Mouse (Mus musculus) WW6 (cell line): ENCODE measurements around the gene Zranb1.

Experiments used
- DNase-seq: peaks from one replicate; pipeline ENCODE4 v3.0.0-alpha.2; 2013; ENCODE audit warnings: low read depth, low spot score

The Zranb1 gene

GRCm38 (mm10) chr7:132927201-132927600 is 3.7 kb upstream of the Zranb1 start:
- DNase-seq = no peak

DNA sequence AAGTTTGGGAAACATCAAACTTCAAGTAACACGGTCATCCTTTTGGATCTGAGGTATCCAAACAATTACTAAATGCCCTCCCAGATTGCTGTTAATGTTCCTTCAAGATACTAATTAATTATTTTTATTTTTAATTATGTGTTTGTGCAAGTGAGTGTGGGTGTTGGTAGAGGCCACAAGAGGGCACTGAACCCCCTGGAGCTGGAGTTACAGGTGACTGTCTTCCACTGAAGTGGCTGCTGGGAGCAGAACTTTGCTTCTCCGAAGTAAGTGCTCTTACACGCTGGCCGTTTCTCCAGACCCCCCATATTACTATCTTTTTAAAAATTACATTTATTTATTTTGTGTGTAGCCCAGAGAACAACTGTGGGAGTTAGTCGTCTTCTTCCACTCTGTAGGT is 887 bp upstream of the Zranb1 start:
- no peak for DNase-seq

DNA sequence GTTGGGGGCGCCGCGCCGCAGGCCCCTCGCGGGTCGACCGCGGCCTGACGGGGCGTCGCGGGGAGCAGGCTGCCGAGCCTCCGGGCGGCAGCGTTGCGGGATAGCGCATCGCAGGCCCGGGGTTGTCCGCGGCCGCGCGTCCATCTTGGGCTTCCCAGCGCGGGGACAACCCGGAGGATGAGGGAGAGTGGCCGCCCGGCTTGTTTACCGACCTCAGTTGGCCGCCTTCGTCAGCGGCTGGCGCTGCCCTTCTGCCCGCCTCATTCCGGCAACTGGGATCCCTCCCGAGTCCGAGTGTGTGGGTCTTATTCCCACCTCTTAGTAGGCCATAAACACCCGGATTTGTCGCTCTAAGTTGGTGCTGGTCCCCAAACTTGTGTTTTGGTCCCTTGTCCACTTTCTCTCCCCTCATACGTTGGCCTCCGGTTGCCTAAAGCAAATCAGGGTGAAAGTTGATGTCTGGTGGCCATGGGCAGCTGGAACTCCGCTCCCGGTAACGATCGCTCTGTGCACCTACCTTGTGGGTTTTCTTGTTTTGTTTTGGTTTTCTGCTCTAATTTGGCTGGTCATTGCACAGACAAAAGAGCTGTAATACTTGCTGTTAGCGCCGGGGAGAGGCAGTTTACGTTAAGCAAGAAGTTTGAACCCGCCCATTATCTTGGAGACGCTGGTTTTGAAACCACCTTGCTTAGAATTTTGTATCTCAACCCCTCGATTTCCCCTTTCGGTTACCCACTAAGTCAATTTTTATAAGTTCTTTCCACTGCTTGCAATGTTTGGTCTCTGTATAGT is 814 bp downstream of the Zranb1 start:
- no peak for DNase-seq

GRCm38 (mm10) chr7:132933331-132933730 is 2.4 kb downstream of the Zranb1 start:
- DNase-seq = no peak

DNA sequence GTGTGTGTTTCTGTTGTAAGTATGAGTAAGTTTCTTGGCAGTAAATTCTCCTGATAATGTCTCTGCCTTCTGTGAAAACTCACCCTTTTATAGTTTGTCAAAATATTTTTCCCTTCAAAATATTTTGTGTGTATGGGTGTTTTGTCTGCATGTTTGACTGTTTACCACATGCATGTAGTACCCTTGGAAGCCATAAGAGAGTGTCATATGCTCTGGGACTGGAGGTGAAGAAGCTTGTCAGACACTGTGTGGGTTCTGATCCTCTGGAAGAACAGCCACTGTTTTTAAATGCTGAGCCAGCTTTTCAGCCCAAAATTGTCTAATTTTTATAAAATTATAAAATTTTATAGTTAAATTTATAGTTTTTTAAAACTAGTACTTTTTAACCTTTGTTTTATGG is 3.8 kb downstream of the Zranb1 start:
- DNase-seq = no peak

DNA sequence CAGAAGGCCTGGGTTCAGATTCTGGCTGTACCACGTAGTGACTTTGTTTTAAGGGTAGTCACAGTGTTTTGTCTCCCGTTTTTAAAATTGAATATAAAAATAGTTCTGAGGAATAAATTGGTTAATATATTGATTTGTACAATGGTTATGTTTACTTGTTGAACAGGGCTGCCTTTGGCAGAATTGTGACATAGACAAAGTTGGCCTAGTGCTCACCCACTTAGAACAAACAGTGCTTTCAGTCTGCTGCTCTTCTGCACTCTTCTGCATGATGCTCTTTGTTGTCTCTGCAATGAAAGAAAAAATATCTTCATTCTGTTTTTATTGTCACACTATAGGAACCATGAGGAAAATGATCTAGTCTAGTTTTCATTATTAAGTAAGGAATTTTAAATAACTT is 8.2 kb downstream of the Zranb1 start:
- no peak for DNase-seq

DNA sequence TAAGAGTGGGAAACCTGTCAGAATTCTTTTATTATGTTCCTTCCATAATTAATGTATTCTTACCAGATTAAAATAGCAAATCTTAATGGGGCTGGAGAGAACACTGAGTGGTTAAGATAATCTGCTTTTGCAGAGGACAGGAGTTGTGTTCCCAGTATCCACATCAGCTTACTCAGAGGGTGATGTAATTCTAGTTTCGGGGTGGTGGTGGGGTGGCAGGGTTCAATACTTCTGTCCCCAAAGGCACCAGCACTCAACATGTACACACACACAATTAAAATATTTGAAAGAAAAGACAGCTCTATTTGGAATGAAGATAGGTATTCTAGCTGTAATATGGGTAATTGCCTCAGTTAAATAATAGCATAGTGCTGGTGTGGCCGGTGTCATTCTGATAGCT is 9.6 kb downstream of the Zranb1 start:
- DNase-seq = no peak

DNA sequence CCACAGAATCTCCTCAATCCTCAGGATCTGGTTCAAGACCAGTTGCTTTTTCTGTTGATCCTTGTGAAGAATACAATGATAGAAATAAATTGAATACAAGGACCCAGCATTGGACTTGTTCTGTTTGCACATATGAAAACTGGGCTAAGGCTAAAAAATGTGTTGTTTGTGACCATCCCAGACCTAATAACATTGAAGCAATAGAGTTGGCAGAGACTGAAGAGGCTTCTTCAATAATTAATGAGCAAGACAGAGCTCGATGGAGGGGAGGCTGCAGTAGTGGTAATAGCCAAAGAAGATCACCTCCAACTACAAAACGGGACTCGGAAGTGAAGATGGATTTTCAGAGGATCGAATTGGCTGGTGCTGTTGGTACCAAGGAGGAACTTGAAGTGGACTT is 19.0 kb downstream of the Zranb1 start:
- DNase-seq = no peak

DNA sequence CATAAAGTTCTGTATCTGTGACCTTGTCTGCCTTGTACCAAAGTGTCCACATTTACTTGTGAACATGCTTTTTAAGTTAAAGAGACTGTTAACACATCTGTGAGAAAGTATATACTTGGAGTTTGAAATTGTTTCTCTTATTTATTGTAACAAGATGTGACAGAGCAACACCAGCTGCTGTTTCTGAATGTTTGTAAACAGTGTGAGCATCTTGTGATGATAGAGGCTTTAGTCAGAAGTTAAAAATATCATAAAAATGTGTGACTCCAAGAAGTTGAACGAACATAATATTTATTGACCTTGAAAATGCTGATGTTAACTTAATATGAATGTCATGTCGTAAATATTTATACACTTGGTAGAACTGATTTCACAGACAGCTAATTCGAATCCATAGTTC is 19.7 kb downstream of the Zranb1 start:
- no peak for DNase-seq

GRCm38 (mm10) chr7:132964395-132964794 is 33.5 kb downstream of the Zranb1 start:
- no peak for DNase-seq

- no peak for DNase-seq
Measured at GRCm38 (mm10) chr7:132965707-132966106, 34.8 kb downstream of the Zranb1 start.

- no peak for DNase-seq
Measured at GRCm38 (mm10) chr7:132972079-132972478, 41.1 kb downstream of the Zranb1 start.

- DNase-seq = no peak
Measured at GRCm38 (mm10) chr7:132976079-132976478, 45.1 kb downstream of the Zranb1 start.

DNA sequence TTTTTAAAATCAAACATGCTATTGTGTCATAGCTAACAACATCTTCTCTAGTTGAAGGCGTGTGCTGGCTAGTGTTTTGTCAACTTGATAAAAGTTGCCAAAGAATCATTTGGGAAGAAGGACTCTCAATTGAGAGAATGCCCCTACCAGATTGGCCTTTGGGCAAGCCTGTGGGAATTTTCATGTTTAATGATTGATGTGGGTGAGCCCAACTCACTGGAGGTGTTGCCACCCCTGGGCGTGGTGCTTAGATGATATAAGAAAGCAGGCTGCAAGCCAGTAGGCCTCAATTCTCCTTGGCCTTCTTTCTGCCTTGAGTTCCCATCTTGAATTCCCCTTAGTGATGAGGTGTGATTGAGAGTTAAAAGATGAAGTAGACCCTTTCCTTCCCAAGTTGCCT is 47.0 kb downstream of the Zranb1 start:
- DNase-seq = no peak

- DNase-seq = no peak
Measured at GRCm38 (mm10) chr7:132982639-132983038, 51.7 kb downstream of the Zranb1 start.

GRCm38 (mm10) chr7:132989839-132990238 is 58.9 kb downstream of the Zranb1 start:
- no peak for DNase-seq

DNA sequence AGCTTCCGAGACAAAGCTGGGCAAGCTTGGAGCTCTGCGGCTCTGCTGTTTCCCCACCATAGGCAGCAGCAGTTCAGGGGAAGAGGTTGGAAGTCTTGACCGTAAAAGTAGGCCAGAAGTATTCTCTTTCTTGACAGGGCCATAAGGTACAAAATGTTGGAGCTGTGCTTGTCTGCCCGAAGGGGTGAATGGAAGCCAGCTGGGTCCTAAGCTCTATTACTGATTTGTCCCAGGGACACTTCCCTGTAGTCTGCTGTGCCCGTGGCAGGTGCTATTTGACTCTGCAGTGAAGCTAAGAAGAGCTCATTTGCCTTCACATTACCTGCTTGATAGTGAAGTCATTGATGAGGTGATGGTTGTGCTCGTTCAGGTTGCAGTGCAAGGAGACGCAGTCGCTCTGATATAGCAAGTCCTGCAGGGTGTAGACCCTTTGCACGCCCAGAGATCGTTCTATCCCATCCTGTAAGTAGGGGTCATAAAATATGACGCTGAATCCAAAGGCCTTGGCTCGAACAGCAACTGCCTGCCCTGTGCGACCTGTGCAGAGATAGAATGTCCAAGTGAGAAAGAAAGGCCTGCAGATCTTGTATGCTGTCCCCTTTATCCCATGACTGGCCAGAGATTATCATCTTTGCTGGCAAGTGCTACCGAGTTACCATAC is 60.4 kb downstream of the Zranb1 start:
- DNase-seq = no peak

DNA sequence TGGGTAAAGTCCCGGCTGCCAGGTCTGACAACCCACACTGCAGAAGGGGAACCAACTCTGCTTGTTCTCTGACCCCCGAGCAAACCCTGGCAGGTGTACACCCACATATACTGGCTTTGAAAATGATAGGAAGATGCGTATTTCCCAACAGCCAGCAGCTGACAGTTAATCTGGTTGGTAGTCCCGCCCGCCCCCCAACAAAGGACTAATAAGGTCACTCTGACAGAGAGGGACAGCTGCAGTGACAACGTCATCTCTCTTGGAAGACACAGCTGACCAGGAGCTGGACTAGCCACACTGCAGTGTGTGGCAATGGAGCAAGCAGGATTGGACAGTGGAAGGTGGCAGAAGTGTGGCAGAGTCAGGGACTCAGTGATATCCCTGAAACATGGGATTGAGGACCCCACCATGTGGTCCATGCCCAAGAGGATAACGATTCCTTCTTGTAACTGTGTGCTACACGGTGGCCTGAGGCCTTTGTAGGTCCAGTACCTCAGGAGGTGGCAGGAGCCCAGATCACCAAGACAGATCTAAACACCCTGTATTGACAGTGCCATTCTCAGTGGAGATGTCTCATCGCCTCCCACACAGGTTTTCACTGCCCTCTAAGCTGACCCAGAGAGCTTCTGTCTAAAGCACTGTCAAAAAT is 62.1 kb downstream of the Zranb1 start:
- no peak for DNase-seq

DNA sequence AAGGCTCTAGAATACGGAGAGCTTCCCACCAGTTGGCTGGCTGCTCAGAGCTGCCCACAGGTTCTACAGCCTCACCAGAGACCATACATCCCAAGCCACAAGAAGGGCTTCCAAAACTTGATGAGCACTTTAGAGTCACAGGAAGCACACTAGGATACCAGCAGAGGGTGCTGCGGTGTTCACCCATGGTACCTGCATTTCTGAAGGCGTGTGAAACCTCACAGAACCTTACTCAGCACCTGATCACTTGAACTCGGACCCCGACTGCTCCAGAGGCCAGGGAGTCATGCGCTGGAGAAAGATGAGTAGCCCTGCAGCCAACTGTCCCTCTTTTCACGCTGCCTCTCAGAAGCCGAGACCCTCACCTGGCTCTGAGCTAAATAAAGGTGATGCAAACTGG is 63.2 kb downstream of the Zranb1 start:
- no peak for DNase-seq

GRCm38 (mm10) chr7:132994628-132995191 is 63.8 kb downstream of the Zranb1 start:
- no peak for DNase-seq

DNA sequence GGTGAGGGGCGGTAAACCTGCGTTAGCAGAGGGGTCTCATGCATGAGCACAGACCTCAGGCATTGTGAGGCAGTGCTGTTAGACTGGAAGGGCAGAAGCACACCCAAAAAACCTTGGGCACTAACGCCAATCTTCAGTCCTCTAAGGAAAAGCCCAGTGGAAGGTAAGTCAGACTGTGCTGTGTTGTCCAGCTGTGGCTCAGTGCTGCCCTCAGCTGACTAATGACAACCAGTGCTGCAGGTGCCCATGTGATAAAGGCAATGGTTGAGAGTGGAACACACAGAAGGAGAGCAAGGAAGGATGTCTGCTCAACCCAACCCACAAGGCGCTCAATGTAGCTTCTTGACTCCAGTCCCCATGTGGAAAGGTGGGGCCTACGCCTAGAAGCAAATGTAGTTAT is 65.4 kb downstream of the Zranb1 start:
- no peak for DNase-seq

- no peak for DNase-seq
Measured at GRCm38 (mm10) chr7:132998639-132999038, 67.7 kb downstream of the Zranb1 start.

- no peak for DNase-seq
Measured at GRCm38 (mm10) chr7:132999061-132999460, 68.1 kb downstream of the Zranb1 start.
